In the genomic region with DNA sequence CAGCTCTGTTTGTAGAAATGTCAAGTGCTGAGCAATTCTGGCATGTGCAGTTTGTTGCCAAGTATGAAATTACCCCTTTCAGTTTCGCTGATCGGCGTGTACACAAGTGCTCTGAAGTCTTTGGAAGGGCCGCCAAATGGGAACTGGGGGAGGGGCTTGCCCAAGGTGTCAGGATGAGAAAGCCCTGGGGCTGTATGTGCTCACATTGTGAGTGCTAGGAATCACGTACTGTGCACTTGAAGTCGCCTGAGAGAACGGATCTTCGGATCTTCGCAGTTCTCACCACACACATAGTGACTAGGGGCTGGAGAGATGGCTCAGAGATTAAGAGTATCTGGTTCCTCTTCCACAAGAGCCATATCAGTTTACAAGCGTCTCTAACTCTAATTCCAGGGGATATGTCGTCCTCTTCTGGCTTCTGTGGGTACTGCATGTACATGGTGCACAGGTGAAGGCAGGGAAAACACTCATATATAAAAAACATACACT, we compare ENCODE assay signal across 8 mouse cellular contexts. TPM values are rescaled to one million over a fixed set of nuclear protein-coding genes. Genes with fewer than 3 reads are reported as not detected.
DNase-seq lines count a peak whose midpoint lies in the region; ATAC-seq lines count a peak whose summit lies in the region.

No protein-coding gene starts in this region.

- H3K27me3 ChIP-seq in hindbrain, embryonic 15.5 days, result no peaks in the 10 kb centered on the region

- peak; percentile 75 for DNase-seq in ZHBTc4 (ENCODE audit: low read depth, low spot score)
- peak; percentile 21 for DNase-seq in cerebellum, adult 9-11 months
- peak; percentile 18 to 45 for DNase-seq in frontal cortex, postnatal 10 days (ENCODE audit: low spot score in 2 of 2)
- peak; percentile 41 to 62 for DNase-seq in layer of hippocampus, postnatal 14 days (ENCODE audit: low spot score in 2 of 2)
- peak; percentile 84 for DNase-seq in lung, postnatal 14 days
- peak; percentile 26 for DNase-seq in ovary, postnatal 36 days (ENCODE audit: low spot score)

- WGBS in hindbrain, embryonic 15.5 days, result 8% methylated on average over 11 of the region's 11 CpGs

- H3K27ac ChIP-seq in hindbrain, embryonic 15.5 days (replicated peaks), result no peak overlapping the region

- H3K4me3 ChIP-seq in hindbrain, embryonic 15.5 days, result peak overlapping the region; percentile 24

- H3K4me2 ChIP-seq in hindbrain, embryonic 15.5 days, result peak overlapping the region; percentile 52

- no peaks in the 10 kb centered on the region for H3K36me3 ChIP-seq in hindbrain, embryonic 15.5 days

- peak; percentile 69 for ATAC-seq in hindbrain, embryonic 15.5 days (ENCODE audit: low FRiP score, low read depth)
- no peak; the same call in 1 of the 2 replicates for ATAC-seq in erythroid progenitor cell, adult 5-6 weeks (replicated peaks; ENCODE audit: low FRiP score, poor library complexity, severe bottlenecking)

- no peaks in the 10 kb centered on the region for H3K9me3 ChIP-seq in hindbrain, embryonic 15.5 days

- H3K9ac ChIP-seq in hindbrain, embryonic 15.5 days, result 0 out of 2 replicates have a peak overlapping the region, but pooled peaks have one; percentile 16

- peaks cover 3% of the 10 kb centered on the region; the same call in 1 of the 2 replicates for H3K4me1 ChIP-seq in hindbrain, embryonic 15.5 days (replicated peaks)

RNA-seq across cellular contexts. Expression of a gene that starts 25.3 kb away (rescaled TPM):
- 92.6 and 99.3 TPM in 2 replicates for polyA plus RNA-seq in hindbrain, embryonic 15.5 days (2015; fragmentation: Nextera tagmentation; extraction: Ambion mirVana)
- 10 to 100 TPM; 43.6 to 44.4 TPM for total RNA-seq in layer of hippocampus, postnatal 14 days (2021)
- total RNA-seq in erythroid progenitor cell, adult 5-6 weeks (2015; ENCODE audit: low replicate concordance), result 8.8 and 39.3 TPM in 2 replicates
- total RNA-seq in erythroid progenitor cell, adult 5-6 weeks (2017; ENCODE audit: low replicate concordance), result 25.6 and 28.5 TPM in 2 replicates

RNA-seq across cellular contexts. Expression of a gene that starts 30.9 kb away (rescaled TPM):
- 0.19 TPM in 1 of 2 replicates, not detected in the other for polyA plus RNA-seq in hindbrain, embryonic 15.5 days (2015; fragmentation: Nextera tagmentation; extraction: Ambion mirVana)
- total RNA-seq in layer of hippocampus, postnatal 14 days (2021), result not detected
- not detected in 2 replicates for total RNA-seq in erythroid progenitor cell, adult 5-6 weeks (2015; ENCODE audit: low replicate concordance)
- total RNA-seq in erythroid progenitor cell, adult 5-6 weeks (2017; ENCODE audit: low replicate concordance), result not detected in 2 replicates

RNA-seq across cellular contexts. Expression of a gene that starts 47.1 kb away (rescaled TPM):
- polyA plus RNA-seq in hindbrain, embryonic 15.5 days (2015; fragmentation: Nextera tagmentation; extraction: Ambion mirVana), result 0.97 and 1.1 TPM in 2 replicates
- 1 to 10 TPM; 5.0 to 5.3 TPM for total RNA-seq in layer of hippocampus, postnatal 14 days (2021)
- total RNA-seq in erythroid progenitor cell, adult 5-6 weeks (2015; ENCODE audit: low replicate concordance), result not detected in 2 replicates
- not detected in 2 replicates for total RNA-seq in erythroid progenitor cell, adult 5-6 weeks (2017; ENCODE audit: low replicate concordance)

RNA-seq across cellular contexts. Expression of a gene that starts 54.7 kb away (rescaled TPM):
- polyA plus RNA-seq in hindbrain, embryonic 15.5 days (2015; fragmentation: Nextera tagmentation; extraction: Ambion mirVana), result 0.12 TPM in 1 of 2 replicates, not detected in the other
- not detected for total RNA-seq in layer of hippocampus, postnatal 14 days (2021)
- not detected in 2 replicates for total RNA-seq in erythroid progenitor cell, adult 5-6 weeks (2015; ENCODE audit: low replicate concordance)
- not detected in 2 replicates for total RNA-seq in erythroid progenitor cell, adult 5-6 weeks (2017; ENCODE audit: low replicate concordance)

Comparison
In these comparisons a context has a peak if more than half of its experiments do, and no peak if none do; other contexts are left out.
1. DNase-seq: peak in every context shown above with its lines; median percentile 84 in lung, postnatal 14 days; 75 in ZHBTc4; 52 in layer of hippocampus, postnatal 14 days; 32 in frontal cortex, postnatal 10 days; 26 in ovary, postnatal 36 days; 21 in cerebellum, adult 9-11 months.
2. RNA of a gene that starts 47.1 kb away (total RNA-seq): 5.0 to 5.3 TPM in layer of hippocampus, postnatal 14 days; not detected in erythroid progenitor cell, adult 5-6 weeks; every median in the first group is over 4 times any median in the second.